Mouse (Mus musculus) midbrain, embryonic 10.5 days (tissue): ENCODE measurements at regions not wholly inside any gene's neighbourhood (a gene's known extent, or its start where the extent isn't known, plus 50 kb on each side); places are given as distances from the start of the nearest gene placed in this dataset.

Source experiments
- DNase-seq: peaks from one replicate; pipeline ENCODE4 v3.0.0-alpha.2; 2017; ENCODE audit warnings: low spot score
- H3K27ac ChIP-seq: fragments of 300-500 bp; sonication (generic); replicated peaks from 2 replicates; pipeline ENCODE4 v1.5.1; 2016; ENCODE audit warnings: mild to moderate bottlenecking
- H3K27me3 ChIP-seq: fragments of 300-500 bp; sonication (generic); 2 replicates; pipeline ENCODE4 v1.6.1; 2016; ENCODE audit warnings: low read depth, mild to moderate bottlenecking; ENCODE audit not compliant: poor library complexity, severe bottlenecking
- H3K36me3 ChIP-seq: fragments of 300-500 bp; sonication (generic); 2 replicates; pipeline ENCODE4 v1.6.1; 2016; ENCODE audit warnings: mild to moderate bottlenecking, moderate library complexity
- H3K4me1 ChIP-seq: fragments of 300-500 bp; sonication (generic); 2 replicates; pipeline ENCODE4 v1.6.1; 2016
- H3K4me3 ChIP-seq: fragments of 300-500 bp; sonication (generic); 2 replicates; pipeline ENCODE4 v1.5.1; 2016; ENCODE audit warnings: mild to moderate bottlenecking, moderate library complexity
- H3K9me3 ChIP-seq: fragments of 300-500 bp; sonication (generic); replicated peaks from 2 replicates; pipeline ENCODE4 v1.6.1; 2016; ENCODE audit warnings: mild to moderate bottlenecking
- WGBS: fragments of 180-500 bp; shearing (Covaris S2); methylation state at CpG from one replicate; pipeline ENCODE4 v1.1.7; 2016; 5-methylcytosine and 5-hydroxymethylcytosine counted together

DNA sequence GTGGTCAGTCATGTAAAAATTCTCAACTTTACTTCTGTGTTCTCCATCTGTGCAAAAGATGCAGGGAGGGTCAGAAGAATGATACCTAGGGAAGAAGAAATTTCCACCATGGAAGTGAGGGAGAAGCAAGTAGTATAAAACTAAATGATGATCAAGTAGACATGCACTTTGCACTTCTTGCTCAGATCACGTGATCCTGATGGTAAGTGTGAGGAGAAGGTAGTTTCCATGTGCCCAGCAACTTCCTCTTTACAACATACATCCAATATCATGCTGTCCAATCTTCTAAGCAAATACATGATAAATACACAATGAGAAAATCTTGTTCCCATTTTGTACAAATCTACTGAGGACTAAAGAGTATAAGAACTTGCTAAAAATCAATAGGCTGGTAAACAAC lies 230.4 kb upstream of the Sgcd start:
- Histone ChIP-seq H3K27ac (no peak overlapping the region), H3K4me3 (no peak overlapping the region), H3K4me1 (no peaks in the 10 kb centered on the region), H3K36me3 (no peaks in the 10 kb centered on the region), H3K27me3 (no peaks in the 10 kb centered on the region), H3K9me3 (no peaks in the 10 kb centered on the region)
- WGBS: 83% methylated on average over 1 of the region's 1 CpGs
- no peak for DNase-seq

DNA sequence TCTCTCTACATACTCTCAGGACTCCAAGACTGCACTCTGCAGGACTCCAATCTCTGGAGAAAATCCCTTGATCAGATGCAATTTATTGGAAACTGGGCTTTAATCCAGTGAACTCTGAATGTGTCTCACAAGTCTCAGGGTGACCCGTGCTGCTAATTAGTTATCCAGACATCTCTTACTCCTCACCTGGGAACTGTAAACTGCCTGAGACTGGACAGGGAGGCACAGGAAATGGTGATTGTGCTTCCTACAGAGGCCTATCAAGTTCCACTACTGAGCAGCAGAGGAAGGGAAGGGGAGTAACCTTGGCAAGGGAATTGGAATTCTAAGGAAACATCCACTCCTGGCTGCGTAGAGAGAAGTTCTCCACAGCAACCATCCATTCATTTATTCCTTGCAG lies 228.0 kb upstream of the Sgcd start:
- H3K9me3 ChIP-seq: no peaks in the 10 kb centered on the region
- DNase-seq: no peak
- no peaks in the 10 kb centered on the region for H3K27me3 ChIP-seq
- WGBS: 83% methylated on average over 2 of the region's 2 CpGs
- no peaks in the 10 kb centered on the region for H3K36me3 ChIP-seq
- no peak overlapping the region for H3K27ac ChIP-seq
- H3K4me3 ChIP-seq: no peak overlapping the region
- H3K4me1 ChIP-seq: no peaks in the 10 kb centered on the region

DNA sequence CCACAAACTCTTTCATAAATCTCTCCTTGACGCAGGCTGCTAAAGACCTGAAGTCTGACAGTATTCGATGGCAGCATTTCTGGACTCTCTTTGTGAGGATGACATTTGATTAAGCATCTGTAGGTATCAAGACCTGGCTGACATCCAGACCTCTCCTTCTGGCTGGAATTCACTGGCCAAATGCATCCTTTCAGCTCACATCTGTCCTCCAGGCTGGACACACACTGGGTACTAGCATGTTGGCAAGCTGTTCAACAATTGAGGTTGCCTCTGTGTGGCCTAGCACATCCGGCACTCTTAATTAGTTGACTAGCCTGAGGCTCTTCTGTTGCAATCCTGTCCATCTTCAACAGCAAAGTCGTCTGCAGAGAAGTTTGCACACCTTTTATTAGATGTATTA lies 197.8 kb upstream of the Sgcd start:
- 86% methylated on average over 4 of the region's 4 CpGs for WGBS
- H3K9me3 ChIP-seq: no peaks in the 10 kb centered on the region

DNA sequence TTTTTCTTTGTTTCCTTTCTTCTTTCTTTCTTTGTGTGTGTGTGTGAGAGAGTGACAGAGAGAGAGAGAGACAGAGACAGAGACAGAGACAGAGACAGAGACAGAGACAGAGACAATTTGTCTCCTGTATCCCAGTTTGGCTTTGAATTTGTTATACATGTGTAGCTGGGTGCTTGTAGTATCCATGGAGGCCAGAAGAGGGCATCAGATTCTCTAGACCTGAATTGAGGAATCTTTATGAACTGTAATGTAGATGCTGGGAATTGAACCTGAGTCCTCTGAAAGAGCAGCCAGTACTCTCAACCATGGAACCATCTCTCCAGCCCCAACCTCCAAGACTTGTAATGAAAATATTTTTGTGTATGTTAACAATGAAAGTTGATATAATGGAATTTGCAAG lies 190.2 kb upstream of the Sgcd start:
- H3K4me3 ChIP-seq: no peak overlapping the region
- H3K36me3 ChIP-seq: no peaks in the 10 kb centered on the region
- H3K27ac ChIP-seq: no peak overlapping the region
- no peaks in the 10 kb centered on the region for H3K9me3 ChIP-seq
- H3K4me1 ChIP-seq: no peaks in the 10 kb centered on the region
- peak; percentile 17 for DNase-seq
- no peaks in the 10 kb centered on the region for H3K27me3 ChIP-seq

More for the DNA sequence above, 197.8 kb upstream of the Sgcd start:
- H3K27me3 ChIP-seq: no peaks in the 10 kb centered on the region
- H3K27ac ChIP-seq: no peak overlapping the region
- no peaks in the 10 kb centered on the region for H3K4me1 ChIP-seq
- no peak overlapping the region for H3K4me3 ChIP-seq
- no peak for DNase-seq
- no peaks in the 10 kb centered on the region for H3K36me3 ChIP-seq

DNA sequence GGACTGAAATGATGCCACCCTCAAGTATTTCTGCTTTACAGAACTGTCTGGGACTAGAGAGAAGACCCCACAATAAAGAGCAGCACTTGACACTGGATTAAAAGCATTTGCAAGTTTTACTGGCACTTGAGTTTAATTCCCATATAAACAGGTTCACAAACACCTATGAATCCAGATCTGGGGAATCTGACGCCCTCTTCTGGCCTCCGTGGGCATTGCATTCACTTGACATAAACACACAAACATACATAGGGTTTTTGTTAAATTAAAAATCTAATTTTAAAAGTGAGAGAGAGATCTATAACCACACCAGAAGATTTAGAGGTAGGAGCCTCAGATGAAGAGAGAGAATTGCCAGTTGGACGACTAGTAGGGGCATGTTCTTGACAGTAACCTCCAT lies 189.4 kb upstream of the Sgcd start:
- Histone ChIP-seq H3K27ac (no peak overlapping the region), H3K27me3 (no peaks in the 10 kb centered on the region), H3K4me3 (no peak overlapping the region), H3K36me3 (no peaks in the 10 kb centered on the region), H3K4me1 (no peaks in the 10 kb centered on the region), H3K9me3 (no peaks in the 10 kb centered on the region)
- 37% methylated on average over 3 of the region's 3 CpGs for WGBS
- DNase-seq: no peak

DNA sequence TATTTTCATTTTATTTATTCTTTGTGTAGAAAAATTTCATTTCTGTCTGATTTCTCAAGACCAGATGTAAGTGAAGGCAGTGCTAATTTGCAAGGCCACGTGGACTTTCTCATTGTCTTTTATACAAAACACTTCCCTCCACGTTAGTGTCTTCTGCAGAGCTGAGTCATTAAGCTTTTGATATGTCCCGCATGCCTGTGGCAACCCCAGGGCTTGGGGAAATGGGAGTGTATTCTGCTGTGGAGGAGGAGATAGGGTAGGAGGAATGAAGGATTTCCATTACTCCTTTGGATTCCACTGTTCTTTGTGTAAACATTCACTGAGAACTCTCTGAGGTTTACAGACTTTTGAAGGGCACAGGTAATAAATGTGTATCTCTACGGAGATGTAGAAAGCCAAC lies 187.7 kb upstream of the Sgcd start:
- no peaks in the 10 kb centered on the region for H3K9me3 ChIP-seq
- no peak overlapping the region for H3K4me3 ChIP-seq
- no peak overlapping the region for H3K27ac ChIP-seq
- H3K36me3 ChIP-seq: no peaks in the 10 kb centered on the region
- no peak for DNase-seq
- H3K4me1 ChIP-seq: no peaks in the 10 kb centered on the region
- no peaks in the 10 kb centered on the region for H3K27me3 ChIP-seq
- 82% methylated on average over 4 of the region's 4 CpGs for WGBS

DNA sequence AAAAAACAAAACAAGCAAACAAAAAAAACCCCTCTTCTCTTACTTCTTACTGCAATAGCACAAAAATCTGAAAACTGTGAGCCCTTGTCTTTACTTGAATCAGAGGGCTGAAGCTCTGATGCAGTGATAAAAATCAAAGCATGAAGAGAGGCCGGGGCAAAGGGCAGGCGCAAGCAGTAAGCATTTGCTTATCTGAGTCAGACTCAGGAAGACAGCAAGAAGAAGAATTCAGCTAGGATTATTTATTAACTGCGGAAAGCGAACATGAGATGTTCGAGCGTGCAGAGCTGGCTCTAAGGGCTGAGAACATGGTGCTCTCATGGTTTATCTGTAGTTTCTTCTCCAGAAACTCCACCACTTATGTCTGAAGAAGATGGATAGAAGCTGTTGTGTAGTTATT lies 163.4 kb upstream of the Sgcd start:
- H3K27me3 ChIP-seq: no peaks in the 10 kb centered on the region
- DNase-seq: no peak
- no peaks in the 10 kb centered on the region for H3K36me3 ChIP-seq
- no peak overlapping the region for H3K27ac ChIP-seq
- WGBS: 91% methylated on average over 6 of the region's 6 CpGs
- H3K9me3 ChIP-seq: no peaks in the 10 kb centered on the region
- H3K4me3 ChIP-seq: no peak overlapping the region
- no peaks in the 10 kb centered on the region for H3K4me1 ChIP-seq

DNA sequence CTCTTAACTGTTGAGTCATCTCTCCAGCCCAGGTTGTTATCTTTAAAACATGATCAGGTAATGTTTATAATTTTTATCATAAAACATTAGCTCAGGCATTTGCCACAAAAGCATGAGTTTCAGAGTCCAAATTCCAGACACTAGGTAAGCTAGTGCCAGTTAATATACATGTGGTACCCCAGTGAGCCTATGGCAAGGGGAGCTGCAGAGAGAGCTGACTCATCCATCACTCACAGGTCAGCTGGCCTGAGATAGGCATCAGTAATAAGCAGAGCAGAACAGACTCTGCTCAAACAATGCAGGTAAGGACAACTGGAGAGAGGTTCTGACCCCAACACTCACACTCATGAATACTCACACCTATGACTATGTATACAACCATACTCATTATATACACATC lies 144.6 kb upstream of the Sgcd start:
- Histone ChIP-seq H3K27me3 (no peaks in the 10 kb centered on the region), H3K27ac (no peak overlapping the region), H3K4me1 (no peaks in the 10 kb centered on the region), H3K9me3 (no peaks in the 10 kb centered on the region), H3K36me3 (no peaks in the 10 kb centered on the region), H3K4me3 (no peak overlapping the region)
- no peak for DNase-seq

DNA sequence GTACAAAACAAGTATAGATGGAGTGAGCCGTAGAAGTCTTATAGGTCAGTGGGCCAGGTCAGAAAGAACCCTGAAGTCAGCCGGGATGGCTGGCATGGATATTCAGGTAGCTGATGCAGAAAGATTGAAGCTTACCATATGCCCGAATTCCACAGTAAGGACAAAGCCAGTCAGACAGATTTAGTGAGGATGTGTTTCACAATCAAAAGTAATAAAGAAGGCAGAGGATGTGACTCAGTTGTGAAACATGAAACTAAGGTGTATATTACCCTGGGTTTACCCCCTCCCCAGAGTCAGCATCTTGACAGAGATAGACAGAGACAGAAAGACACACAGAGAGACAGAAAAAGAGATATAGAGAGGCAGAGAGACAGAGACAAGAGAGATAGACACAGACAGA lies 109.3 kb upstream of the Sgcd start:
- Histone ChIP-seq H3K36me3 (no peaks in the 10 kb centered on the region), H3K9me3 (no peaks in the 10 kb centered on the region)
- WGBS: 88% methylated on average over 3 of the region's 3 CpGs

DNA sequence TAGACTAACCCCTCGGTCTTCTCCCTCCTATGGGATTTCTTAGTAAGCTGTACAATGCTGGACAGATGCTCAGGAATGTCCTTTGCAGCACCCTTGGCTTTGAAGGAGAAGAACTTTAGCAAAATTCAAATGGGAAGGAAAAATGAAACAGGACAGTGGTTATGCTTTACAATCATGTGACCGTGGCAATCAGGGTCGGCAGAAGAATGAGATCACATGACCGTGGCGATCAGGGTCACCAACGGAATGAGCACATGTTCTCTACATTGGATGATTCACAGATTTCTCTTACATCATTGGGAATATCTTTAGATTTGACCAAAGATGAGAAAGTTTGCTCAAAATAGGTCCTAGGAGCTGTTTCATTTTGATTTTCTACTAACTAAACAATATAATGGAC lies 108.7 kb upstream of the Sgcd start:
- no peaks in the 10 kb centered on the region for H3K9me3 ChIP-seq
- WGBS: 91% methylated on average over 6 of the region's 6 CpGs
- H3K27ac ChIP-seq: no peak overlapping the region
- H3K36me3 ChIP-seq: no peaks in the 10 kb centered on the region
- no peaks in the 10 kb centered on the region for H3K4me1 ChIP-seq
- no peak overlapping the region for H3K4me3 ChIP-seq
- no peaks in the 10 kb centered on the region for H3K27me3 ChIP-seq
- DNase-seq: no peak

More for the DNA sequence above, 109.3 kb upstream of the Sgcd start:
- H3K27ac ChIP-seq: no peak overlapping the region
- no peak for DNase-seq
- no peaks in the 10 kb centered on the region for H3K4me1 ChIP-seq
- H3K4me3 ChIP-seq: no peak overlapping the region
- no peaks in the 10 kb centered on the region for H3K27me3 ChIP-seq

DNA sequence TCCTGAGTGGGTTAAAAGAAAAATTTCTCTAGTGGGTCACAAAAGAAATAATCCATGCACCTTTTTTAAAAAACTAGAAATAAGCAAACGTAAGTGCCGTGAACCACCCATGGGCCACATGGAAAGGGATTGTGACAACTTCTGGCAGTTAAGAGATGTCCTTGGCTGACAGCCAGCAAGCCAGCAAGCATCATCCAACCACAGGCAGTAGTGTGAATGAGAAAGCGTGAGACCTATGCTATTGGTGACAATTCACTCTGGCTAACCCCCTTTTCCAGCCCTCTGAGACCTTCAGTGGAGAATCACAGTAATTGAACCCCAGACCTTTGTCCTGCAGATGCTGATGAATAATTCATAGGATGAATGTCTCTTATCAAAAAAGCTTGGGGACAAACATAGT lies 78.3 kb upstream of the Sgcd start:
- Histone ChIP-seq H3K27ac (no peak overlapping the region), H3K4me3 (no peak overlapping the region), H3K9me3 (no peaks in the 10 kb centered on the region; the same call in 1 of the 2 replicates), H3K27me3 (no peaks in the 10 kb centered on the region), H3K36me3 (no peaks in the 10 kb centered on the region), H3K4me1 (no peaks in the 10 kb centered on the region)
- no peak for DNase-seq
- WGBS: 85% methylated on average over 3 of the region's 3 CpGs

DNA sequence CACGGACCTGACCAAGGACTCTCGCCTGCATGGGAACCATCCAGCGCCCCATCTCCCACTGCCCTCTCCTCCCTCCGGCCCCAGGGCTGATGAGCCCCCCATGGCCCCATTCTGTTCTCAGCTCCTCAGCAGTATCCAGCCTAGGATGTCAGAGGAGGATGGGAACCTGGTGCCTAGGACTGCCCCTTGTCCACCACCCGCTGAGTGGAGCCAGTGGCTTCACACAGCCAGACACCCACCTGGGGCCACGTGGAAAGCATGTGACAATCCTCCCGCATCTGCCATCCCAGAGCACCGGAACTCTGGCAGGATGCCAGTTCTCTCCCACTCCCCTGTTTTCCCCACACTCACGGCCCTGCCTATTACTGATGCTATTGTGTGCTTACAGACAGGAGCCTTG lies 75.0 kb upstream of the Sgcd start:
- DNase-seq: no peak
- H3K36me3 ChIP-seq: no peaks in the 10 kb centered on the region
- H3K27ac ChIP-seq: no peak overlapping the region
- no peak overlapping the region for H3K4me3 ChIP-seq
- no peaks in the 10 kb centered on the region for H3K27me3 ChIP-seq
- no peaks in the 10 kb centered on the region; the same call in 1 of the 2 replicates for H3K9me3 ChIP-seq
- H3K4me1 ChIP-seq: no peaks in the 10 kb centered on the region
- WGBS: 85% methylated on average over 9 of the region's 9 CpGs

DNA sequence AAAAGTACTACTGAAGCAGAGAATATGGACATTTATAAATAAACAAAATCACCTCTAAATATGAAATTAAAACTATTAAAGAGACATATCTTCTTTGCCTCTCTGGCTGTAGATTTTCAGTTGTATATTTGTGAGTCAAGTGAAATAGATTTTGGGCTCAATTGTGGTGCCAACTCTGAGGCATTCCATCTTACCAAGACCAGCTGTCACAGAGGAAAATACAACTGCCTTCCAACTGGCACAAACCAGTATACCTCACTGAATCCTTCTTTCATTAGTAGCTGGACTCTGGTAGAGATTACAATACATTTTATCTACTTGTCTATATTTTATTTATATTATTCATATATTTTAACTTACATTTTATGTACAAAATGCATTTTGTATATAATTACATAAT lies 72.7 kb upstream of the Sgcd start:
- H3K27me3 ChIP-seq: no peaks in the 10 kb centered on the region
- no peaks in the 10 kb centered on the region; the same call in 1 of the 2 replicates for H3K9me3 ChIP-seq
- H3K27ac ChIP-seq: no peak overlapping the region
- no peak overlapping the region for H3K4me3 ChIP-seq
- H3K36me3 ChIP-seq: no peaks in the 10 kb centered on the region
- H3K4me1 ChIP-seq: no peaks in the 10 kb centered on the region
- DNase-seq: no peak

DNA sequence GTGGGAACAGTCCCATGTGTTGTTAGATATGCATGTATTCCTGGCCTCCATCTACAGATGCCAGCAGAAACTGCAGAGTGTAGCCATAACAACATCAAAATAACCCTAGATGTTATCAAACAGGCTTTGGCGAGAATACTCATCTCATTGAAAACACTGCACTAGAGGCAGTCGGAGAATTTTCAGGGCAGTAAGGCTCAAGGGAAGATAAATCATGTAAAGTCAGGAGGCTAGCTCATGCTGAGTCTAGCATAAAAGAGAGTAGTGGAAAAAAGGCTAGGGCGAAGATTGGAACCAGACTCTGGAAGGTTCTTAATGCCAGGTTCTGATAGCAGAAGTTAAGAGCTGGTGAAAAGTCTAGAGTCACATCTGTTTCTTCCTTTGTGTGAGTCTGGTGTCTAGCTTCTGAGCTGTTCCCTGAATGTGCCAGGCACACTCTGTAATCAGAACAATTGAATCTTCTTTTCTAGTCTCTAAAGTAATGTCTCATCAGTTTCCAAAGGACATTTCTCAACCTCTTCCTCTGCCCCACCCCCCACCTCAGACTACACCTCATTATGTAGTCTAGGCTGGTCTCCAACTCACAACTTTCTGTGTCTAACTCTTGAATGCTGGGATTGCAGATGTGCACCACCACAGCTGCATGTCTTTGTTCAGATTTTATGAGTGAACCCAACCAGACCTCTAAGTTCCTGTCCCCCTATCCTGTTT lies 62.5 kb upstream of the Sgcd start:
- H3K36me3 ChIP-seq: no peaks in the 10 kb centered on the region
- no peaks in the 10 kb centered on the region for H3K9me3 ChIP-seq
- no peaks in the 10 kb centered on the region for H3K4me1 ChIP-seq
- H3K4me3 ChIP-seq: no peak overlapping the region
- H3K27ac ChIP-seq: no peak overlapping the region
- DNase-seq: no peak
- 89% methylated on average over 3 of the region's 3 CpGs for WGBS
- H3K27me3 ChIP-seq: no peaks in the 10 kb centered on the region
